Mouse (Mus musculus): ENCODE measurements around the gene Ryr1.
"Not testable (repeated sequence)": the region's sequence is repeated elsewhere in the genome, so short reads cannot be mapped to it uniquely, and the experiment has no call there.

The Ryr1 gene

GRCm38 (mm10) chr7:28985207-28985606 lies 139.8 kb downstream of the Ryr1 start:
- DNase-seq (ENCODE audit: low spot score): no peak

GRCm38 (mm10) chr7:28984452-28984851 lies 140.5 kb downstream of the Ryr1 start:
- DNase-seq (ENCODE audit: low spot score): no peak

- DNase-seq (ENCODE audit: low spot score): no peak
Observed at GRCm38 (mm10) chr7:28983849-28984248, 141.1 kb downstream of the Ryr1 start.

GRCm38 (mm10) chr7:28983141-28983564 lies 141.8 kb downstream of the Ryr1 start:
- DNase-seq (ENCODE audit: low spot score): no peak

- peak; percentile 33 for DNase-seq (ENCODE audit: low spot score)
Observed at GRCm38 (mm10) chr7:28982274-28983013, 142.5 kb downstream of the Ryr1 start.

GRCm38 (mm10) chr7:28981651-28982273 lies 143.2 kb downstream of the Ryr1 start, which contains the start of the genes Eif3k and Map4k1:
Eif3k (minus strand) TSS chr7:28981864.
Map4k1 (plus strand) TSS chr7:28982050.
- peak; percentile 100 for DNase-seq (ENCODE audit: low spot score)

- DNase-seq (ENCODE audit: low spot score): no peak
Observed at GRCm38 (mm10) chr7:28977556-28977955, 147.4 kb downstream of the Ryr1 start.

GRCm38 (mm10) chr7:28973025-28973424 lies 152.0 kb downstream of the Ryr1 start:
- peak; percentile 30 for DNase-seq (ENCODE audit: low spot score)

- DNase-seq (ENCODE audit: low spot score): peak; percentile 85
Observed at GRCm38 (mm10) chr7:28972542-28972985, 152.4 kb downstream of the Ryr1 start.

- DNase-seq (ENCODE audit: low spot score): no peak
Observed at GRCm38 (mm10) chr7:28971770-28972269, 153.2 kb downstream of the Ryr1 start.

- no peak for DNase-seq (ENCODE audit: low spot score)
Observed at GRCm38 (mm10) chr7:28971029-28971428, 153.9 kb downstream of the Ryr1 start.

GRCm38 (mm10) chr7:28969672-28970394 lies 155.1 kb downstream of the Ryr1 start:
- DNase-seq (ENCODE audit: low spot score): no peak

GRCm38 (mm10) chr7:28969271-28969670 lies 155.7 kb downstream of the Ryr1 start:
- no peak for DNase-seq (ENCODE audit: low spot score)

GRCm38 (mm10) chr7:28968120-28968519 lies 156.9 kb downstream of the Ryr1 start:
- not testable (repeated sequence) for DNase-seq (ENCODE audit: low spot score)

GRCm38 (mm10) chr7:28966751-28967505 lies 158.1 kb downstream of the Ryr1 start:
- DNase-seq (ENCODE audit: low spot score): no peak

- no peak for DNase-seq (ENCODE audit: low spot score)
Observed at GRCm38 (mm10) chr7:28966181-28966580, 158.8 kb downstream of the Ryr1 start.

- DNase-seq (ENCODE audit: low spot score): no peak
Observed at GRCm38 (mm10) chr7:28965346-28965840, 159.6 kb downstream of the Ryr1 start.

GRCm38 (mm10) chr7:28963399-28963923 lies 161.5 kb downstream of the Ryr1 start:
- no peak for DNase-seq (ENCODE audit: low spot score)

- DNase-seq (ENCODE audit: low spot score): peak; percentile 99
Observed at GRCm38 (mm10) chr7:28961927-28962670, 162.9 kb downstream of the Ryr1 start, which contains the start of gene Actn4. Actn4 (minus strand) TSS chr7:28962340.

GRCm38 (mm10) chr7:28961584-28961926 lies 163.4 kb downstream of the Ryr1 start:
- no peak for DNase-seq (ENCODE audit: low spot score)
